Mouse (Mus musculus) gonadal fat pad, adult 2 months (tissue): ENCODE measurements around the gene Dcun1d2. TPM values are rescaled to one million over a fixed set of nuclear protein-coding genes. Genes with fewer than 3 reads are reported as not detected.
"Not testable (repeated sequence)": the region's sequence is repeated elsewhere in the genome, so short reads cannot be mapped to it uniquely, and the experiment has no call there.

Experiments
- DNase-seq: peaks from one replicate; pipeline ENCODE4 v3.0.0-alpha.2; 2012; ENCODE audit warnings: low read depth
- polyA plus RNA-seq: library from polyadenylated mRNA; depleted of rRNA; stranded (reverse); fragments of >200 nt; gene quantifications from 2 replicates; pipeline ENCODE4 v1.2.3, GENCODE M21; 2012; rRNA removed

The Dcun1d2 gene
- 18.5 and 22.4 TPM in 2 replicates for polyA plus RNA-seq

DNA sequence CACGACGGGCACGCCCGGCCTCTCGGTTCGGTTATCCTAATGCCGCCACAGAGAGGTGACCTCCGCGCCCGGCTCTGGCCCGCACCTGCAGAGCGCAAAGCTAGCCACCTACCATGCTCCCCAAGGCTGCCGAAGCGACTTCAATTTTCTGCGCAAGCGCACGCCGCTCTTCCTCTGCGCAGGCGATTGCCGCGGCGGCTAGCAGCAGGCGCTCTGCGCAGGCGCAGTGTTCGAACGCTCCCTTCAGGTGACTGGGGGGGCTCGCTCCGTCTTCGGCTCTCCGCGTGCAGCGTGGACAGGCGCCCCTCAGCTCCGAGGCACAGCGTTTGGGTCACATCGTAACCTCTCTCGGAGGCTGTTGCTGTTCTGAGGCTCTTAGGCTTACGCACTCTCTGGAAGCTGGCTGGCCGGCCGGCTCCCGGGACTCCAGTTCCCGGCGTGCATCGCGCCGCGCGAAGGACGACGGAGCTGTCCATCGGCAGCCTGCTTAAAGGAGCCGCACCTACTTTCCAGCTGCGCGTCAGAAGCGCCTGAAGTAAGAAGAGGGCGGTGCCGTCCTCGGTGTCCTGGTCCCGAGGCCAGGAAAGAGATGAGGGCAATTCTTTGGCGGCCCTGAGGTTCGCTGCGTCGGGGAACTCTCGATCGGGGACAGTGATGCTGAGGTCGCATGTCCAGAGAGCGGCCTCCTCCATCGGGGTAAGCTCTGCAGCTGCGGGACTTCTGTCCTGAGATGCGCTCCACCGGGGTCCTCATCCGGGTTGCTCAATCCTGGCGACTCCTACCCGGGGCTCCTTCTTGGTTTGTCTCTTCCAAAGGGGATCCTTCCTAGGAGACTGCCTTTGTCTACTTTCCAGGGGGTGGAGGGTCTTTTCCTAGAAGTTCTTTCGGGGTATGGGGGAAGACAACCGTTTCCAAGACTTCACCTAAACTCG is at the start of gene Dcun1d2, which contains the start of gene Tmco3:
TSS of gene Dcun1d2 (minus strand) at position 440 of the 932 bp plus-strand sequence.
TSS of gene Tmco3 (plus strand) at position 499 of the 932 bp plus-strand sequence.
- DNase-seq = peak; percentile 66

DNA sequence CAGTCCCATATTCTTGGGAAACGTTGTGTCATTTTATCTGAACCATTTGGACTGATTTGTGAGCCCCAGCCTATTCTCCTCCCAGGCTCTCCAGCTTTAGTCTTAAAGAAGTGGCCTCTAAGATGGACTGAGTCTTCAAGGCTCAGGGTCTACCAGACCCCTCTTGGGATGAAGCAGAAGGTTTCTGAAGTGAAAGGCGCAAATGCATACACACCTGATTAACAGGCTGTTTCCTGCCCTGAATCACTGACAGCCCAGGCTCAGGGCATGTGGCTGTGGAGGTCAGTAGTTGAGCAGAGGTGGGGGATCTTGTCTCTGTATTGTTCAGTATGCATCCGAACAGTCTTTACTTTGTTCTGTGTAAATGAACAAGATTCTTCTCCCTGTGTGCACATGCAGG is 49.7 kb upstream of the Dcun1d2 start:
- DNase-seq = no peak

GRCm38 (mm10) chr8:13337245-13337644 is 49.3 kb upstream of the Dcun1d2 start:
- DNase-seq = not testable (repeated sequence)

GRCm38 (mm10) chr8:13334671-13335070 is 46.7 kb upstream of the Dcun1d2 start:
- DNase-seq = no peak

DNA sequence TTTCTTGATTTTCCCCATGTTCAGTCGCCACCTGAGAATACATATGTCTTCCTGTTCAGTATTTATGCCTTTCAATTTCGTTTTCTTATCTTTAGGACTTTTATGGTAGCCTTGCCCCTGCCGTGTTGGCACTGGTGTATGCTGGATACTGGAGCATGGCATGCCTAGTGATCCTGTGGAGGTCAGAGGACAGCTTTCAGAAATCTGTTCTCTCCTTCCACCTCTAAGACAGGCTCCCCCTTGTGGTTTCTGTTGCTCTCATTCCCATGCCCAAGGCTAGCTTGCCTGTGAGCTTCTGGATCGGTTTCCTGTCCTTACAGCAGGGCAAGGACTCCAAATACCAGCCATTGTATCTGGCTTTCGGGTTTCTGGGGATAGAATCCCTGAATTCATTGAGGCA is 38.7 kb upstream of the Dcun1d2 start:
- no peak for DNase-seq

DNA sequence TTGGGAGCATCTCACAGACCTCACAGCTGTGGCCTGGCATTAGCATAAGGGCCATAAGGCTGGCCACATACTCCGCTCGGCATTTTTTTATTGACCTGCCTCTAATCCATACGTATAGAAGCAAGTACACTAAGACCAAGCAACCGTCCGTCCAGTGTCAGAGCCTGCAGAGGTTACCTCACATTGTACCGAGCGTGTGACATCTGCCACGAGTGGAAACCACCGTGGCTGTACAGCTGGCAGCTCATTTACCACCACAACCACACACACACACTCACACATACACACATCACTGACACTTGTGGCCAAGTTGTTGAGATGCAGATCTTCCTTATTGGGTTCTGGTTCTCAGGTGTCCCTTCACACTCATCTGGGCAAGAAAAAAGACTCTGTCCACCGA is 28.7 kb upstream of the Dcun1d2 start:
- DNase-seq = no peak

- DNase-seq = no peak
Observed at GRCm38 (mm10) chr8:13314922-13315321, 27.0 kb upstream of the Dcun1d2 start.

- DNase-seq = no peak
Observed at GRCm38 (mm10) chr8:13306916-13307315, 19.0 kb upstream of the Dcun1d2 start.

- no peak for DNase-seq
Observed at GRCm38 (mm10) chr8:13306309-13306909, 18.5 kb upstream of the Dcun1d2 start.

DNA sequence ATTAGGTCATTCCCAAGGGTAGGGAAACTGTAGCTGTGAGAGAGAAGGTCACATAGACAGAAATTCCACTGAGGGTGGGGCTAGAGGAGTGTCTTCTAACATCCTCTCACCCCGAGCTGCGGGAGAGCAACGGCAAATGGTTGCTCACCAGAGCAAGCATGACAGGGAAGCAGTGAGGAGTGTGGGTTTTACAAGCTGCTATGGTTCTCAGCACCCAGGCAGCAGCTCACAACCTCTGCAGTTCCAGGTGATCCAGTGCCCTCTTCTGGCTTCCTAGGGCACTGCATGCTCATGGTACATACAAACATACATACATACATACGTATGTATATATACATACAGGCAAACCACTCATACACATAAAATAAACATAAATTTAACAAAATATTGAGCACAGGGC is 18.0 kb upstream of the Dcun1d2 start:
- DNase-seq = no peak

- no peak for DNase-seq
Observed at GRCm38 (mm10) chr8:13305459-13305858, 17.5 kb upstream of the Dcun1d2 start.

DNA sequence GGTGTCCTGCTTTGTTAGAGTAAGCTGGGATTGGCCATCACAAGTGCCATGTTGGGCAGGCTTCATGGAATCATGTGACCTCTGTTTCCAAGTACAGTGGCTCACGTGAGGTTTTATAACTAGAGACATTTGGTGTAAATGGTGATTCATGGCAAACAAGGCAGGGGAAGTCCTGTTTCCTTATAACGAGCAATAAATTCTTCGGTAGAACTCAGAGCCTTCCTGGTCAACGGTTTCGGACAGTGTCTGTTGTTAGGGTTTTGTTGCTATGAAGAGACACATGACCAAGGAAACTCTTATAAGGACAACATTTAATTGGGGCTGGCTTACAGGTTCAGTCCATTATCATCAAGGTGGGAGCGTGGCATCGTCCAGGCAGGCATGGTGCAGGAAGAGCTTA is 13.1 kb upstream of the Dcun1d2 start:
- no peak for DNase-seq

GRCm38 (mm10) chr8:13299571-13299970 is 11.6 kb upstream of the Dcun1d2 start:
- no peak for DNase-seq

- DNase-seq = no peak
Observed at GRCm38 (mm10) chr8:13293677-13294470, 5.9 kb upstream of the Dcun1d2 start.

GRCm38 (mm10) chr8:13292364-13292763 is 4.4 kb upstream of the Dcun1d2 start:
- DNase-seq = no peak

DNA sequence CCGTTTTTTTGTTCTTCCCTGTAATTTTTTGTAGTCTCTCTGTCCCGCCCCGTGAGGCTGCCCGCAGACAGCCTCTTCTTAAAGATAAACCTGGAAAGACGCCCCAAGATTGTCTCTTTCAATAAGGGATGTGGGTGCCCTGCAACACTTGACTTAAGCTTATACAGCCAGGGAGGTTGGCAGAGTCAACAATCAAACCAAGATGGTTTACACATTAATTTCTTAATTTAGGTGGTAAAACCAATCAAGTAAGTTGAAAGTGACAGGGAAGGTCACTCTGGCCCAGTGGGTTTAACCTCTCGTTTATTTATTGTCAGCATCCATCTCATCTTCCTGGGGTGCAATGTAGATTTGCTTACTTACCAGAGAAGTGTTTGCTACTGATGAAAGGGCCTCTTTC is 715 bp upstream of the Dcun1d2 start:
- no peak for DNase-seq

DNA sequence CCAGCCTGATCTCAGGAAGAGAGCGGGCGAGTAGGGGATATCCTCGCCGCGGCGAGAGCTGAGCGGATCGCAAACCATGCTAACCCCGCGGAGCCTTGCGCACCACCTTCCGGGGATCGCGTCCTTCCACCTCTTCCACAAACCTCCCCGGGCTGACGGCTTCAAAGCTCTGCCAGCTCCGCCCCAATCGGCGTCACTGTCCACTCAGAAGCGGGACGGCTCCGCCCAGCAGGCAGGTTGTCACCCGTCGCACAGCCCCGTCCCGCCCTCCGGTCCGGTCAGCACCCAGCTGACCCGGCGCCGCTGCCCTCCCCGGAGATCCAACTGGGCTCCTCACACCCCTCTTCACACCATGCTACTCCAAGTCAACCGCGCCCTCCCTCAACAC is 633 bp downstream of the Dcun1d2 start:
- DNase-seq = no peak

- no peak for DNase-seq
Observed at GRCm38 (mm10) chr8:13283200-13283599, 4.7 kb downstream of the Dcun1d2 start.

GRCm38 (mm10) chr8:13276941-13277447 is 10.9 kb downstream of the Dcun1d2 start:
- no peak for DNase-seq

DNA sequence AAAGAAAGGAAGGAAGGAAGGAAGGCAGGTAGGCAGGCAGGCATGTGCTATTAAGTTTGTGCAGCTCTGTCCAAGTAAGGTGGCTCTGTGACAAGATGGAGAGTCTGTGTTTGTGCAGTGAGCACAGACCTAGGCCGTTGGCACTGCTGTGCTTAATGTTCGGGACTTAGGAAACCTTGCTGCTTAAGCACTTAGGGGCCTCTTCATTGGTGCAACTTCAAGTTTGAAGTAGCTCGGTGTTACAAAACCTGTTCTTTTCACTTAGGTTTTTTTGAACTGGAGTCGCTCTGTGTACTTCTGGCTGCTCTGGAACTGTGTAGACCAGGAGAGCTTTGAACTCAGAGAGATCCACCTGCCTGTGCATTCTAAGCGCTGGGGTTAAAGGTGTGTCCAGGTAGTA is 15.1 kb downstream of the Dcun1d2 start:
- no peak for DNase-seq

DNA sequence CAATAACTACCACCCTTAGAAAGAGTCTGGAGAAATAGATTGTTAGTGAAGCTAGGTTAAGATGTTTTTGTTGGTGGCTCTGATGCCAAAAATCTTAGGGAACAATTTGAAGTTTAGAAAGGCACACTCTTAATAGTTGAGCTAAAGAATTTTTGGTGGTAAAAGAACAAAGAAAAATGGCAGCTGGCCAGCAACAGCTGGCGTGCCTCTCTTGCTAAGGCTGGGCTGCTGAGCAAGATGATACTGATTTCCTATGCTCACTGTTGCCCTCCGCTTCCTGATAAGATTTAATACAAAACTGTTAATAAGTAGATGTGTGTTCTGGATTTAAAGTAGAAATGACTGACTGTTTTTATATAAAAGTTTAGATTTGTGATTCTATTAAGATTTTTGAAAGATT is 20.4 kb downstream of the Dcun1d2 start:
- no peak for DNase-seq

GRCm38 (mm10) chr8:13263376-13263775 is 24.6 kb downstream of the Dcun1d2 start:
- no peak for DNase-seq
